Comparison of ENCODE assay signal across 8 mouse cellular contexts in genomic region chr2:3113866-3114265, GRCm38 (mm10). TPM values are rescaled to one million over a fixed set of nuclear protein-coding genes. Genes with fewer than 3 reads are reported as not detected.
A peak's percentile ranks its signal among the peaks of the same experiment; 100 is the strongest.
DNase-seq lines count a peak whose midpoint lies in the region; ATAC-seq and TF ChIP-seq lines count a peak whose summit lies in the region.

Gene Fam171a1 (plus strand): TSS chr2:3114224.

- H3K4me1 ChIP-seq in neural tube, embryonic 13.5 days (replicated peaks) = no peaks in the 10 kb centered on the region

- H3K4me3 ChIP-seq in gastrocnemius, adult 2 months = peak within 1 kb of the TSS; percentile 30
- no peak within 1 kb of the TSS for H3K4me3 ChIP-seq in neural tube, embryonic 13.5 days

- peak within 1 kb of the TSS; percentile 55 for H3K27ac ChIP-seq in gastrocnemius, adult 2 months
- no peak within 1 kb of the TSS for H3K27ac ChIP-seq in neural tube, embryonic 13.5 days (replicated peaks)

- H3K27me3 ChIP-seq in neural tube, embryonic 13.5 days = no peaks in the 10 kb centered on the region

- H3K36me3 ChIP-seq in neural tube, embryonic 13.5 days = no peaks in the 10 kb centered on the region

- H3K9ac ChIP-seq in neural tube, embryonic 13.5 days = no peak within 1 kb of the TSS

- 79% methylated on average over 4 of the region's 4 CpGs for WGBS in neural tube, embryonic 13.5 days

- H3K4me2 ChIP-seq in neural tube, embryonic 13.5 days = no peak within 1 kb of the TSS

- intact Hi-C loops in gastrocnemius, adult 2 months (cut with DNase I) = no loop called here

- DNase-seq in gastrocnemius, adult 2 months = no peak
- DNase-seq in gastrocnemius, postnatal 25 days = no peak
- no peak for DNase-seq in adrenal gland, postnatal 14 days
- DNase-seq in heart, adult 9 months (ENCODE audit: low spot score in 2 of 2) = peak; percentile 25 to 44
- DNase-seq in layer of hippocampus, postnatal 14 days (ENCODE audit: low spot score in 2 of 2) = no peak

- TF ChIP-seq CTCF in gastrocnemius, adult 2 months (IDR thresholded peaks at IDR 0.05) = no peak

- ATAC-seq in neural tube, embryonic 13.5 days (ENCODE audit: low read depth) = no peak
- ATAC-seq in activated CD4-positive, CD25-positive, alpha-beta regulatory T cell, adult 4 months = no peak
- ATAC-seq in erythroid progenitor cell, adult 5-6 weeks (replicated peaks; ENCODE audit: low FRiP score, poor library complexity, severe bottlenecking) = no peak

- no peaks in the 10 kb centered on the region for H3K9me3 ChIP-seq in neural tube, embryonic 13.5 days

RNA-seq across cellular contexts. Expression of gene Fam171a1, which starts in this region (rescaled TPM):
- 1 to 10 TPM; 2.5 to 3.9 TPM for total RNA-seq in gastrocnemius, adult 2 months (2021)
- total RNA-seq in gastrocnemius, postnatal 25 days (2021) = 1 to 10 TPM; 3.9 to 4.7 TPM
- 25.3 and 27.4 TPM in 2 replicates for total RNA-seq in adrenal gland, postnatal 14 days (2021)
- total RNA-seq in layer of hippocampus, postnatal 14 days (2021) = 10 to 100 TPM; 62.1 to 65.9 TPM
- polyA plus RNA-seq in neural tube, embryonic 13.5 days (2015; fragmentation: Nextera tagmentation; extraction: Ambion mirVana) = 54.2 and 55.4 TPM in 2 replicates
- not detected for polyA plus RNA-seq in activated CD4-positive, CD25-positive, alpha-beta regulatory T cell, adult 4 months (2017; shearing (Covaris generic))
- not detected in 2 replicates for total RNA-seq in erythroid progenitor cell, adult 5-6 weeks (2015; ENCODE audit: low replicate concordance)
- 0.08 and 0.39 TPM in 2 replicates for total RNA-seq in erythroid progenitor cell, adult 5-6 weeks (2017; ENCODE audit: low replicate concordance)

Comparison
In these comparisons a context has a peak if more than half of its experiments do, and no peak if none do; other contexts are left out.
1. RNA of gene Fam171a1 (polyA plus RNA-seq): 54.2 to 55.4 TPM in neural tube, embryonic 13.5 days; not detected in activated CD4-positive, CD25-positive, alpha-beta regulatory T cell, adult 4 months; every median in the first group is over 10 times any median in the second.
2. DNase-seq: peak in heart, adult 9 months (2 of 2); none in gastrocnemius, adult 2 months (single experiment), gastrocnemius, postnatal 25 days (single experiment), adrenal gland, postnatal 14 days (single experiment) and layer of hippocampus, postnatal 14 days (0 of 2).